Mouse (Mus musculus) spleen, adult 2 months (tissue): Measurements from ENCODE around the gene Polr1c.

Experiments used
- CTCF ChIP-seq: fragments of 200-500 bp; IDR thresholded peaks from 2 replicates; pipeline ENCODE4 v1.5.1; 2011; ENCODE audit warnings: mild to moderate bottlenecking, inconsistent platforms; ENCODE audit not compliant: insufficient read depth, insufficient read length, insufficient replicate concordance; ENCODE audit errors: extremely low read depth
- POLR2A ChIP-seq: fragments of 200-500 bp; IDR thresholded peaks from 2 replicates; pipeline ENCODE4 v1.6.1; 2011; ENCODE audit warnings: low read depth, low read length, inconsistent platforms

DNA sequence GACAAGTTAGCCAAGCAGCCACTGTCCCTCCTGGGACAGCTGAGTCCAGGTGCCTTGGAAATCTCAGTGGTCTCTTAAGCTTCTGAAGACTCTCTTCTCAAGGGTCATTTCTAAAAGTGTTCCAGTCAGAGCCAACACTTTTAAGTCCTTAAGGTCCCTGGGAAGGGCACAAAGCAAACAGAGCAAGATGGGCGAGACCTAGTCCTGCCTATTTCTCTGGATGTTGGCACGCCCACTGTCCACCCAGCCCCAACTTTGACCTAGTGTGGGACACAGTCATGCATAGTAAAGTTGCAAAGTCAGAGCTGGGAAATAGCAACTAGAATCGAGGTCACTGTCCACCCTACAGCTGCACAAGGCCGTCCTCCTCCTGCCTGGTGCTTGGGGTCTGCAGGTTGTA, 4.9 kb downstream of the Polr1c start:
- no peak for TF ChIP-seq CTCF
- no peak for TF ChIP-seq POLR2A
